Mouse (Mus musculus): ENCODE measurements at regions not wholly inside any gene's neighbourhood (a gene's known extent, or its start where the extent isn't known, plus 50 kb on each side); places are given as distances from the start of the nearest gene placed in this dataset.
A peak's percentile ranks its signal among the peaks of the same experiment; 100 is the strongest.

DNA sequence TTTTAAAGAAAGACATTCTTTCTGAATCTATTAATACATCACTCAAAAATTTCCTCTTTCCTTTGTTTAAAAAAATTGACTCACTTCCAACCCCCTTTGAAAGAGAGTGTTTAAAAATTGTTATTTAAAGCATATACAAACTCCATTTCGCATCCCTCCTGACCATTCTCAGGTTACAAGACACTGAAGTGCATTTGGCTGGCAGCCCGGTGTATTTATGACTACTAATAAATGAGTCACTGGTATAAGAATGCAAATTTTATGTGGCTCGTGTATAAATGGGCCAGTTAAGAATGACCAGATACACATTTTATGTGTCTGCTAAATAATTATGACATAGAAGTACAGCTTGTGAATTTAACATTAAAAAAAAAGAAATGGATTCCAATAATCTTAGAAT is 138.8 kb upstream of the Rarb start:
- Histone ChIP-seq H3K27ac (replicated peaks; ENCODE audit: low read depth, low read length) (no peak overlapping the region), H3K9me3 (ENCODE audit: control insufficient read depth, low read length) (no peaks in the 10 kb centered on the region), H3K27me3 (ENCODE audit: control insufficient read depth, insufficient read depth, low read length) (no peaks in the 10 kb centered on the region), H3K36me3 (ENCODE audit: control insufficient read depth, insufficient read depth, low read length) (no peaks in the 10 kb centered on the region), H3K4me1 (ENCODE audit: control insufficient read depth, insufficient read depth, low read length) (peaks cover 25% of the 10 kb centered on the region), H3K4me3 (replicated peaks; ENCODE audit: low read length) (no peak overlapping the region), H3K4me2 (replicated peaks; ENCODE audit: low read depth, low read length, severe bottlenecking) (no peak overlapping the region), H3K9ac (ENCODE audit: low read depth, low read length, severe bottlenecking) (no peak overlapping the region)
- DNase-seq (ENCODE audit: low spot score) (peak; percentile 93), ATAC-seq (ENCODE audit: low FRiP score, low read depth) (peak; percentile 79)
- WGBS: 3% methylated on average over 3 of the region's 3 CpGs
- TF ChIP-seq POLR2A (IDR thresholded peaks at IDR 0.05; ENCODE audit: borderline replicate concordance, extremely low read depth, insufficient read depth, insufficient read length): no peak

DNA sequence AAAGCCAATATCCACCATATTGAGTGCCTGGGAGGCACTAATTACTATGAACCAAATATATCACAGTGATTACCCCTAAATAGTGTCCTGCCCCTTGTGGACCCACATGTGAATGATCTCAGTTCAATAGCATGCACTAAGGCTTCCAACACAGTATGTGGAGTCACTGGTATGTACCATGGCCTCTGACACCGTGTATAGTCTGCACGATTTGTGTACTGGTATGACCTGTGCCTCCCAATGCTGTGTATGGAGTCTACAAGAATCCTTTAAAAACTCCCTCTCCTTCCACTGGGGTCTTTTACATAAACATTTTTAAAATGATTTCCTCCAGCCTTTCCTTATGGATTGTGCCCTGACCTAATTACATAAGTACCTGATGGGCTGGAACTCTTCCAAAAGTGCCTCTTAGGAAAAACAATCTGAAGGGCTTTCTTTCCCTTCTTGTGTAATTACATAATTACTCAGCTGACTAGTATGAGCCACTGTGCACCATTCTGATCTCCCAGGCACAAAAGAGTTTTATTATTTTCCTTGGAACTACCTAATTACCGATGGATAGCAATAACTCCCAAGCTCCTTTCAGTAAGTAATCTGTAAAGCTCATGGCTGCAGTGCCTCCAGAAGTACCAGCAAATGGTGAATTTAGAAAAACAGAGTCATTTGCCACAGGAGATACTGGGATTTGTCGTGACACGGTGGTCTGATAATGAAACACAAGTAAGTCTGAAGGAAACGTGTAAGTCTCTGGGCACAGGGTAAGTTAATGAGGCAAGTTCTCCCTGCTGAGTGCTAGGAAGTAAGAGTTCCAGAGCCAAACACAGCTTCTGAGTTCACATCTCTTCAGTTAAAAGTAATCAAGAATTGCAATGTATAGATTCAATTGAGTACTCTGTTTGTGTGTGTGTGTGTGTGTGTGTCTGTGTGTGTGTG is 135.8 kb upstream of the Rarb start:
- Histone ChIP-seq H3K27me3 (ENCODE audit: control insufficient read depth, insufficient read depth, low read length) (no peaks in the 10 kb centered on the region), H3K36me3 (ENCODE audit: control insufficient read depth, insufficient read depth, low read length) (no peaks in the 10 kb centered on the region), H3K9ac (ENCODE audit: low read depth, low read length, severe bottlenecking) (no peak overlapping the region), H3K27ac (replicated peaks; ENCODE audit: low read depth, low read length) (no peak overlapping the region; the same call in 1 of the 2 replicates), H3K4me3 (replicated peaks; ENCODE audit: low read length) (no peak overlapping the region), H3K4me1 (ENCODE audit: control insufficient read depth, insufficient read depth, low read length) (peaks cover 16% of the 10 kb centered on the region), H3K9me3 (ENCODE audit: control insufficient read depth, low read length) (no peaks in the 10 kb centered on the region), H3K4me2 (replicated peaks; ENCODE audit: low read depth, low read length, severe bottlenecking) (no peak overlapping the region)
- 28% methylated on average over 6 of the region's 6 CpGs for WGBS
- no peak for ATAC-seq (ENCODE audit: low FRiP score, low read depth)
- DNase-seq (ENCODE audit: low spot score): no peak
- TF ChIP-seq POLR2A (IDR thresholded peaks at IDR 0.05; ENCODE audit: borderline replicate concordance, extremely low read depth, insufficient read depth, insufficient read length): no peak

- no peak overlapping the region for H3K4me3 ChIP-seq (replicated peaks; ENCODE audit: low read length)
- no peaks in the 10 kb centered on the region for H3K27me3 ChIP-seq (ENCODE audit: control insufficient read depth, insufficient read depth, low read length)
- H3K9me3 ChIP-seq (ENCODE audit: control insufficient read depth, low read length): no peaks in the 10 kb centered on the region
- no peak overlapping the region for H3K27ac ChIP-seq (replicated peaks; ENCODE audit: low read depth, low read length)
- WGBS: 74% methylated on average over 1 of the region's 1 CpGs
- no peaks in the 10 kb centered on the region for H3K4me1 ChIP-seq (ENCODE audit: control insufficient read depth, insufficient read depth, low read length)
- no peak for TF ChIP-seq POLR2A (IDR thresholded peaks at IDR 0.05; ENCODE audit: borderline replicate concordance, extremely low read depth, insufficient read depth, insufficient read length)
- ATAC-seq (ENCODE audit: low FRiP score, low read depth): no peak
- no peak for DNase-seq (ENCODE audit: low spot score)
- H3K4me2 ChIP-seq (replicated peaks; ENCODE audit: low read depth, low read length, severe bottlenecking): no peak overlapping the region
- no peak overlapping the region for H3K9ac ChIP-seq (ENCODE audit: low read depth, low read length, severe bottlenecking)
- H3K36me3 ChIP-seq (ENCODE audit: control insufficient read depth, insufficient read depth, low read length): no peaks in the 10 kb centered on the region
Measured at GRCm38 (mm10) chr14:16948736-16949135, 129.8 kb upstream of the Rarb start.

- no peak overlapping the region for H3K9ac ChIP-seq (ENCODE audit: low read depth, low read length, severe bottlenecking)
- TF ChIP-seq POLR2A (IDR thresholded peaks at IDR 0.05; ENCODE audit: borderline replicate concordance, extremely low read depth, insufficient read depth, insufficient read length): no peak
- no peak overlapping the region for H3K27ac ChIP-seq (replicated peaks; ENCODE audit: low read depth, low read length)
- H3K4me1 ChIP-seq (ENCODE audit: control insufficient read depth, insufficient read depth, low read length): no peaks in the 10 kb centered on the region
- H3K4me2 ChIP-seq (replicated peaks; ENCODE audit: low read depth, low read length, severe bottlenecking): no peak overlapping the region
- H3K9me3 ChIP-seq (ENCODE audit: control insufficient read depth, low read length): no peaks in the 10 kb centered on the region
- no peaks in the 10 kb centered on the region for H3K36me3 ChIP-seq (ENCODE audit: control insufficient read depth, insufficient read depth, low read length)
- ATAC-seq (ENCODE audit: low FRiP score, low read depth) (no peak), DNase-seq (ENCODE audit: low spot score) (no peak)
- H3K27me3 ChIP-seq (ENCODE audit: control insufficient read depth, insufficient read depth, low read length): no peaks in the 10 kb centered on the region
- WGBS: 83% methylated on average over 1 of the region's 1 CpGs
- no peak overlapping the region for H3K4me3 ChIP-seq (replicated peaks; ENCODE audit: low read length)
Measured at GRCm38 (mm10) chr14:16944441-16944840, 125.5 kb upstream of the Rarb start.

DNA sequence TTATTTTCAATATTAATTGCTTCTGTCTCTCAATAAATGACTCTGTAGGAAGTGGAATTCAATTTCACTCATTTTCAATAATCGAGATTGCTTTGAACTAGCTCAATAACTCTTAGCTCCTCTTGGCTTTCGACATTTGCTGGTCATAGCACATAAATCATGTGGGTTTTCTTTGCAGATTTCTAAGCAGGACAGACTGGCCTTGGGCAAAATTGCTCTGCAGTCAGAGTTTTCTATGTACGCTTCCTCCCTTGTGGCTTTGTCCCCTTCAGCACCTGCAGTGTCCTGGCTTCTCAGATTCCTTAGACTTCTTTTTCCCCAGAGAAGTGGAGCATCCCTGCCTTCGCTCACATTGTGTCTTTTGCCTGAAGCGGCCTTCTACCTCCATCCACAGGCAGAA is 124.6 kb upstream of the Rarb start:
- H3K9ac ChIP-seq (ENCODE audit: low read depth, low read length, severe bottlenecking): no peak overlapping the region
- no peaks in the 10 kb centered on the region for H3K9me3 ChIP-seq (ENCODE audit: control insufficient read depth, low read length)
- H3K27ac ChIP-seq (replicated peaks; ENCODE audit: low read depth, low read length): no peak overlapping the region
- ATAC-seq (ENCODE audit: low FRiP score, low read depth) (no peak), DNase-seq (ENCODE audit: low spot score) (no peak)
- no peak overlapping the region for H3K4me3 ChIP-seq (replicated peaks; ENCODE audit: low read length)
- no peak overlapping the region for H3K4me2 ChIP-seq (replicated peaks; ENCODE audit: low read depth, low read length, severe bottlenecking)
- no peaks in the 10 kb centered on the region for H3K4me1 ChIP-seq (ENCODE audit: control insufficient read depth, insufficient read depth, low read length)
- no peak for TF ChIP-seq POLR2A (IDR thresholded peaks at IDR 0.05; ENCODE audit: borderline replicate concordance, extremely low read depth, insufficient read depth, insufficient read length)
- WGBS: 62% methylated on average over 5 of the region's 5 CpGs
- H3K36me3 ChIP-seq (ENCODE audit: control insufficient read depth, insufficient read depth, low read length): no peaks in the 10 kb centered on the region
- no peaks in the 10 kb centered on the region for H3K27me3 ChIP-seq (ENCODE audit: control insufficient read depth, insufficient read depth, low read length)
